Mouse (Mus musculus) liver, postnatal 0 days (tissue): Measurements from ENCODE around the gene Foxj3. TPM values are rescaled to one million over a fixed set of nuclear protein-coding genes. Genes with fewer than 3 reads are reported as not detected.
A peak's percentile ranks its signal among the peaks of the same experiment; 100 is the strongest.

ENCODE experiments used
- ATAC-seq: fragments of 200-750 bp; cut with Nextera tagmentation; 2 replicates; pipeline ENCODE4 v1.8.0; 2017; ENCODE audit warnings: mild to moderate bottlenecking, moderate library complexity
- DNase-seq: peaks from one replicate; pipeline ENCODE4 v3.0.0-alpha.2; 2016
- H3K27ac ChIP-seq: fragments of 300-500 bp; sonication (generic); 2 replicates; pipeline ENCODE4 v1.5.1; 2014; ENCODE audit warnings: antibody characterized with exemption, moderate library complexity, mild to moderate bottlenecking, low read depth
- H3K27me3 ChIP-seq: fragments of 300-500 bp; sonication (generic); 2 replicates; pipeline ENCODE4 v1.6.1; 2014; ENCODE audit warnings: low read length, control low read depth, mixed read lengths; ENCODE audit not compliant: insufficient read depth
- H3K36me3 ChIP-seq: fragments of 300-500 bp; sonication (generic); replicated peaks from 2 replicates; pipeline ENCODE4 v1.6.1; 2014; ENCODE audit warnings: mild to moderate bottlenecking, control low read depth, low read length, moderate library complexity, mixed read lengths; ENCODE audit not compliant: insufficient read depth
- H3K4me1 ChIP-seq: fragments of 300-500 bp; sonication (generic); 2 replicates; pipeline ENCODE4 v1.6.1; 2014; ENCODE audit warnings: antibody characterized with exemption, mild to moderate bottlenecking, control low read depth; ENCODE audit not compliant: insufficient read depth
- H3K4me2 ChIP-seq: fragments of 300-500 bp; sonication (generic); 2 replicates; pipeline ENCODE4 v1.6.1; 2014; ENCODE audit warnings: low read depth, mild to moderate bottlenecking, low read length, moderate library complexity, mixed read lengths
- H3K4me3 ChIP-seq: fragments of 300-500 bp; sonication (generic); 2 replicates; pipeline ENCODE4 v1.5.1; 2014; ENCODE audit warnings: low read depth, low read length
- H3K9ac ChIP-seq: fragments of 300-500 bp; sonication (generic); replicated peaks from 2 replicates; pipeline ENCODE4 v1.6.1; 2014; ENCODE audit warnings: mild to moderate bottlenecking, moderate library complexity
- H3K9me3 ChIP-seq: fragments of 300-500 bp; sonication (generic); 2 replicates; pipeline ENCODE4 v1.6.1; 2016; ENCODE audit warnings: mild to moderate bottlenecking, control low read depth, low read length, mixed read lengths
- CTCF ChIP-seq: sonication (generic); IDR thresholded peaks from 2 replicates; pipeline ENCODE4 v1.5.1; 2016; ENCODE audit warnings: antibody characterized with exemption, low read depth
- EP300 ChIP-seq: IDR thresholded peaks from 2 replicates; pipeline ENCODE4 v1.6.1; 2016; ENCODE audit warnings: antibody characterized with exemption, low read depth, mild to moderate bottlenecking
- WGBS: fragments of 180-500 bp; shearing (Covaris S2); extraction: QIAGEN DNeasy Blood & Tissue Kit; methylation state at CpG from one replicate; pipeline ENCODE4 v1.1.7; 2014; ENCODE audit not compliant: insufficient replicate concordance; 5-methylcytosine and 5-hydroxymethylcytosine counted together
- polyA plus RNA-seq: library from polyadenylated mRNA; unstranded; fragments of >200 nt; fragmentation: Nextera tagmentation; extraction: Ambion mirVana; gene quantifications from 2 replicates; pipeline ENCODE4 v1.2.1, GENCODE M21; 2015

Gene Foxj3
- polyA plus RNA-seq, 1 experiment from 2014 or later, result 2.9 TPM

- no peaks in the 10 kb centered on the region for H3K27me3 ChIP-seq
- no peaks in the 10 kb centered on the region for H3K9me3 ChIP-seq
- no peak within 1 kb of the TSS for H3K27ac ChIP-seq
- no peak within 1 kb of the TSS for H3K4me2 ChIP-seq
- H3K4me1 ChIP-seq, result no peaks in the 10 kb centered on the region
- no peak within 1 kb of the TSS for H3K4me3 ChIP-seq
- WGBS, result 76% methylated on average over 4 of the region's 4 CpGs
- no peak for TF ChIP-seq CTCF
- no peak for TF ChIP-seq EP300
- ATAC-seq (no peak), DNase-seq (no peak)
- H3K9ac ChIP-seq, result no peak within 1 kb of the TSS
- no peaks in the 10 kb centered on the region for H3K36me3 ChIP-seq
Measured at GRCm38 (mm10) chr4:119658731-119659130, 121.9 kb downstream of the Foxj3 start, which contains the start of gene Guca2b. Guca2b (minus strand) TSS chr4:119658954.

GRCm38 (mm10) chr4:119660007-119660406 is 123.2 kb downstream of the Foxj3 start:
- TF ChIP-seq CTCF (no peak), EP300 (no peak)
- Histone ChIP-seq H3K9me3 (no peaks in the 10 kb centered on the region), H3K9ac (no peak overlapping the region), H3K36me3 (no peaks in the 10 kb centered on the region), H3K4me3 (no peak overlapping the region), H3K4me2 (no peak overlapping the region), H3K27me3 (no peaks in the 10 kb centered on the region), H3K4me1 (no peaks in the 10 kb centered on the region), H3K27ac (no peak overlapping the region)
- DNase-seq (no peak), ATAC-seq (no peak)
- WGBS, result 73% methylated on average over 8 of the region's 8 CpGs

GRCm38 (mm10) chr4:119662151-119662550 is 125.3 kb downstream of the Foxj3 start:
- 56% methylated on average over 4 of the region's 4 CpGs for WGBS
- no peak overlapping the region for H3K4me2 ChIP-seq
- H3K4me1 ChIP-seq, result no peaks in the 10 kb centered on the region
- H3K27ac ChIP-seq, result no peak overlapping the region
- H3K27me3 ChIP-seq, result no peaks in the 10 kb centered on the region
- TF ChIP-seq EP300 (no peak), CTCF (no peak)
- no peak for DNase-seq
- H3K4me3 ChIP-seq, result no peak overlapping the region
- no peaks in the 10 kb centered on the region for H3K9me3 ChIP-seq
- H3K9ac ChIP-seq, result no peak overlapping the region
- no peaks in the 10 kb centered on the region for H3K36me3 ChIP-seq
- peak; percentile 41; the same call in 1 of the 2 replicates for ATAC-seq

GRCm38 (mm10) chr4:119662976-119663375 is 126.2 kb downstream of the Foxj3 start:
- Histone ChIP-seq H3K4me1 (no peaks in the 10 kb centered on the region), H3K36me3 (no peaks in the 10 kb centered on the region), H3K9ac (no peak overlapping the region), H3K27ac (no peak overlapping the region), H3K4me3 (no peak overlapping the region), H3K27me3 (no peaks in the 10 kb centered on the region), H3K9me3 (no peaks in the 10 kb centered on the region), H3K4me2 (no peak overlapping the region)
- TF ChIP-seq EP300 (no peak), CTCF (no peak)
- ATAC-seq (no peak), DNase-seq (no peak)
- WGBS, result 77% methylated on average over 7 of the region's 7 CpGs

- WGBS, result 83% methylated on average over 14 of the region's 14 CpGs
- peak; percentile 50; the same call in 1 of the 2 replicates for ATAC-seq
- H3K9ac ChIP-seq, result no peak overlapping the region
- no peaks in the 10 kb centered on the region for H3K4me1 ChIP-seq
- no peak overlapping the region for H3K4me3 ChIP-seq
- no peak for TF ChIP-seq CTCF
- TF ChIP-seq EP300, result no peak
- no peaks in the 10 kb centered on the region for H3K9me3 ChIP-seq
- no peak overlapping the region for H3K4me2 ChIP-seq
- no peaks in the 10 kb centered on the region for H3K27me3 ChIP-seq
- no peak overlapping the region for H3K27ac ChIP-seq
- DNase-seq, result no peak
- H3K36me3 ChIP-seq, result no peaks in the 10 kb centered on the region
Measured at GRCm38 (mm10) chr4:119663409-119664095, 126.7 kb downstream of the Foxj3 start.

- Histone ChIP-seq H3K27ac (no peak overlapping the region), H3K4me2 (no peak overlapping the region), H3K4me3 (no peak overlapping the region), H3K4me1 (no peaks in the 10 kb centered on the region), H3K27me3 (no peaks in the 10 kb centered on the region), H3K36me3 (no peaks in the 10 kb centered on the region), H3K9me3 (no peaks in the 10 kb centered on the region), H3K9ac (no peak overlapping the region)
- ATAC-seq (no peak), DNase-seq (no peak)
- 86% methylated on average over 2 of the region's 2 CpGs for WGBS
- TF ChIP-seq CTCF (no peak), EP300 (no peak)
Measured at GRCm38 (mm10) chr4:119665166-119665565, 128.4 kb downstream of the Foxj3 start.

GRCm38 (mm10) chr4:119666116-119666515 is 129.3 kb downstream of the Foxj3 start:
- DNase-seq (no peak), ATAC-seq (no peak)
- WGBS, result 75% methylated on average over 8 of the region's 8 CpGs
- H3K36me3 ChIP-seq, result no peaks in the 10 kb centered on the region
- H3K4me3 ChIP-seq, result no peak overlapping the region
- no peak overlapping the region for H3K4me2 ChIP-seq
- H3K9ac ChIP-seq, result no peak overlapping the region
- H3K27me3 ChIP-seq, result no peaks in the 10 kb centered on the region
- no peak overlapping the region for H3K27ac ChIP-seq
- no peaks in the 10 kb centered on the region for H3K4me1 ChIP-seq
- TF ChIP-seq EP300 (no peak), CTCF (no peak)
- no peaks in the 10 kb centered on the region for H3K9me3 ChIP-seq
